ENCODE assay signal across 23 mouse cellular contexts in genomic region chr5:27855726-27856125, GRCm38 (mm10). TPM values are rescaled to one million over a fixed set of nuclear protein-coding genes. Genes with fewer than 3 reads are reported as not detected.
"Had no signal": no experiment of that assay in that cellular context is flagged by ENCODE, and none has a peak within 500 bp of the region (broad histone marks: within the 10 kb centered on the region; RNA-seq: fewer than 3 reads in every experiment).

No protein-coding gene starts in this region.

- H3K9me3 ChIP-seq: neural tube, embryonic 12.5 days; neural tube, embryonic 15.5 days; stomach, embryonic 15.5 days had no signal

- H3K9ac ChIP-seq: neural tube, embryonic 12.5 days; neural tube, embryonic 13.5 days; neural tube, embryonic 15.5 days; stomach, embryonic 15.5 days had no signal

- H3K4me2 ChIP-seq: neural tube, embryonic 12.5 days; neural tube, embryonic 13.5 days; neural tube, embryonic 15.5 days; stomach, embryonic 15.5 days had no signal

- H3K27ac ChIP-seq: neural tube, embryonic 12.5 days; neural tube, embryonic 13.5 days; neural tube, embryonic 15.5 days; stomach, embryonic 15.5 days; stomach, postnatal 0 days had no signal

- H3K4me3 ChIP-seq: neural tube, embryonic 12.5 days; neural tube, embryonic 13.5 days; neural tube, embryonic 15.5 days; stomach, embryonic 15.5 days had no signal

- DNase-seq: right cerebral cortex, adult 18-20 months; right cerebral cortex, postnatal 14 days; right cerebral cortex, postnatal 25 days; right cerebral cortex, postnatal 4 days; spleen, adult 18-20 months; thymus, adult 18-20 months; thymus, adult 2 months; thymus, postnatal 14 days; thymus, postnatal 25 days; thymus, postnatal 36 days; thymus, postnatal 4 days had no signal

- H3K27me3 ChIP-seq: neural tube, embryonic 12.5 days; neural tube, embryonic 13.5 days; neural tube, embryonic 15.5 days; stomach, embryonic 15.5 days had no signal

- H3K4me1 ChIP-seq: neural tube, embryonic 12.5 days; neural tube, embryonic 13.5 days; neural tube, embryonic 15.5 days; stomach, embryonic 15.5 days had no signal

- H3K36me3 ChIP-seq: neural tube, embryonic 12.5 days; neural tube, embryonic 13.5 days; neural tube, embryonic 15.5 days; stomach, embryonic 15.5 days had no signal

RNA-seq across cellular contexts. Expression of gene Htr5a, which starts 13.8 kb away (rescaled TPM):
- total RNA-seq: neutrophil, adult 5-6 weeks had no signal
- polyA plus RNA-seq: small intestine, adult 2 months; spleen, adult 2 months; stomach, embryonic 14.5 days; stomach, embryonic 15.5 days; stomach, postnatal 0 days; testis, adult 2 months; thymus, adult 2 months; thymus, postnatal 0 days; urinary bladder, adult 2 months had no signal
